Mouse (Mus musculus) adrenal gland, adult 8-10 months (tissue): ENCODE measurements around the gene Scgb2b7. TPM values are rescaled to one million over a fixed set of nuclear protein-coding genes. Genes with fewer than 3 reads are reported as not detected.
"Not testable (repeated sequence)": the region's sequence is repeated elsewhere in the genome, so short reads cannot be mapped to it uniquely, and the experiment has no call there.

Source experiments
- DNase-seq: peaks from one replicate; pipeline ENCODE4 v3.0.0; 2022
- total RNA-seq, 4 experiments: library from RNA; stranded (reverse); gene quantifications; 2 replicates each; pipeline ENCODE4 v1.2.4; 2022

Scgb2b7 gene
- not detected for total RNA-seq

DNA sequence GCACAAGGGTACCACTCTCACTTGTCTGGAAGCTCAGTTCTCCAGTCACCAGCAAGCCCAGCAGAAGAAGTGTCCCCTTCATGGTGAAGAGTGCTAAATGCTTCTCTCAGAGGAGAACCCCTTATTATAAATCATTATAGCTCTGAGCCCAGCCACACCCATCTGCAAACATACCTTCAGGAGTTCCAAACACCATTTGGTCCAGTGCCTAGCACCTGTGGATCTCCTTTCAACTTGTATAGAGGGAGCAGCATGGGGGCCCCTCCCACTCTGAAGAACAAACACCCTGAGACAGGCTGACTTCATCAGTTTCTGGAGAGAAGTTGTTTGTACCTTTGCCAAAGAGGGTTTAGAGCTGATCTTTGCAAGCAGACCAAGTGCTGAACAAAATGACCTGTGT, at the start of gene Scgb2b7:
Gene Scgb2b7 (minus strand): TSS at position 101 of the 400 bp plus-strand sequence.
- DNase-seq, result not testable (repeated sequence)

GRCm38 (mm10) chr7:31712365-31712764, 6.8 kb upstream of the Scgb2b7 start, which contains the start of gene Scgb1b7:
Gene Scgb1b7, plus strand, starts transcription at chr7:31712665.
- not testable (repeated sequence) for DNase-seq

Other genes with a start within 250 kb of the Scgb2b7 start
- gene Scgb1b7, start 6.9 kb upstream of the Scgb2b7 start, total RNA-seq, result not detected